Mouse (Mus musculus): ENCODE measurements at regions not wholly inside any gene's neighbourhood (a gene's known extent, or its start where the extent isn't known, plus 50 kb on each side); places are given as distances from the start of the nearest gene placed in this dataset.
A peak's percentile ranks its signal among the peaks of the same experiment; 100 is the strongest.

GRCm38 (mm10) chr16:50723144-50723543 is 132.2 kb upstream of the Ccdc54 start:
- no peak for ATAC-seq

GRCm38 (mm10) chr16:50717306-50718017 is 126.5 kb upstream of the Ccdc54 start:
- 52% methylated on average over 10 of the region's 10 CpGs for WGBS
- Histone ChIP-seq H3K27ac (ENCODE audit: low read length) (no peak overlapping the region), H3K27me3 (ENCODE audit: control insufficient read depth, insufficient read depth, low read depth, low read length) (no peaks in the 10 kb centered on the region), H3K9ac (ENCODE audit: low read depth, low read length) (no peak overlapping the region), H3K36me3 (ENCODE audit: control insufficient read depth, insufficient read depth, low read length) (no peaks in the 10 kb centered on the region), H3K4me1 (ENCODE audit: control insufficient read depth, insufficient read depth, low read length) (no peaks in the 10 kb centered on the region), H3K4me3 (ENCODE audit: low read depth, low read length) (no peak overlapping the region), H3K4me2 (ENCODE audit: low read length) (no peak overlapping the region), H3K9me3 (replicated peaks; ENCODE audit: control insufficient read depth, low read length, poor library complexity, severe bottlenecking) (no peaks in the 10 kb centered on the region)
- peak; percentile 89 for ATAC-seq

More at GRCm38 (mm10) chr16:50723144-50723543, 132.2 kb upstream of the Ccdc54 start:
- Histone ChIP-seq H3K9me3 (replicated peaks; ENCODE audit: control insufficient read depth, low read length, poor library complexity, severe bottlenecking) (0 out of 2 replicates have a peak, but pooled peaks cover 2% of the 10 kb centered on the region), H3K9ac (ENCODE audit: low read depth, low read length) (no peak overlapping the region), H3K27ac (ENCODE audit: low read length) (no peak overlapping the region), H3K4me3 (ENCODE audit: low read depth, low read length) (no peak overlapping the region), H3K36me3 (ENCODE audit: control insufficient read depth, insufficient read depth, low read length) (no peaks in the 10 kb centered on the region), H3K4me1 (ENCODE audit: control insufficient read depth, insufficient read depth, low read length) (no peaks in the 10 kb centered on the region), H3K4me2 (ENCODE audit: low read length) (no peak overlapping the region), H3K27me3 (ENCODE audit: control insufficient read depth, insufficient read depth, low read depth, low read length) (no peaks in the 10 kb centered on the region)
- 90% methylated on average over 6 of the region's 6 CpGs for WGBS

GRCm38 (mm10) chr16:50709727-50710126 is 118.8 kb upstream of the Ccdc54 start:
- Histone ChIP-seq H3K27ac (ENCODE audit: low read length) (no peak overlapping the region), H3K4me3 (ENCODE audit: low read depth, low read length) (no peak overlapping the region), H3K9me3 (replicated peaks; ENCODE audit: control insufficient read depth, low read length, poor library complexity, severe bottlenecking) (no peaks in the 10 kb centered on the region), H3K27me3 (ENCODE audit: control insufficient read depth, insufficient read depth, low read depth, low read length) (no peaks in the 10 kb centered on the region), H3K4me1 (ENCODE audit: control insufficient read depth, insufficient read depth, low read length) (no peaks in the 10 kb centered on the region), H3K9ac (ENCODE audit: low read depth, low read length) (no peak overlapping the region), H3K36me3 (ENCODE audit: control insufficient read depth, insufficient read depth, low read length) (no peaks in the 10 kb centered on the region), H3K4me2 (ENCODE audit: low read length) (no peak overlapping the region)
- no peak for ATAC-seq
- WGBS, result 75% methylated on average over 6 of the region's 6 CpGs

GRCm38 (mm10) chr16:50707906-50708305 is 117.0 kb upstream of the Ccdc54 start:
- WGBS, result 93% methylated on average over 2 of the region's 2 CpGs
- H3K9ac ChIP-seq (ENCODE audit: low read depth, low read length), result no peak overlapping the region
- H3K27ac ChIP-seq (ENCODE audit: low read length), result no peak overlapping the region
- no peak for ATAC-seq
- H3K9me3 ChIP-seq (replicated peaks; ENCODE audit: control insufficient read depth, low read length, poor library complexity, severe bottlenecking), result no peaks in the 10 kb centered on the region
- no peaks in the 10 kb centered on the region for H3K4me1 ChIP-seq (ENCODE audit: control insufficient read depth, insufficient read depth, low read length)
- H3K27me3 ChIP-seq (ENCODE audit: control insufficient read depth, insufficient read depth, low read depth, low read length), result no peaks in the 10 kb centered on the region
- H3K36me3 ChIP-seq (ENCODE audit: control insufficient read depth, insufficient read depth, low read length), result no peaks in the 10 kb centered on the region
- H3K4me2 ChIP-seq (ENCODE audit: low read length), result no peak overlapping the region
- no peak overlapping the region for H3K4me3 ChIP-seq (ENCODE audit: low read depth, low read length)

- H3K9me3 ChIP-seq (replicated peaks; ENCODE audit: control insufficient read depth, low read length, poor library complexity, severe bottlenecking), result no peaks in the 10 kb centered on the region
- no peak overlapping the region for H3K27ac ChIP-seq (ENCODE audit: low read length)
- H3K27me3 ChIP-seq (ENCODE audit: control insufficient read depth, insufficient read depth, low read depth, low read length), result no peaks in the 10 kb centered on the region
- no peaks in the 10 kb centered on the region for H3K36me3 ChIP-seq (ENCODE audit: control insufficient read depth, insufficient read depth, low read length)
- 79% methylated on average over 4 of the region's 4 CpGs for WGBS
- no peak overlapping the region for H3K4me2 ChIP-seq (ENCODE audit: low read length)
- H3K4me1 ChIP-seq (ENCODE audit: control insufficient read depth, insufficient read depth, low read length), result no peaks in the 10 kb centered on the region
- H3K4me3 ChIP-seq (ENCODE audit: low read depth, low read length), result no peak overlapping the region
- ATAC-seq, result no peak
- no peak overlapping the region for H3K9ac ChIP-seq (ENCODE audit: low read depth, low read length)
Measured at GRCm38 (mm10) chr16:50705921-50706320, 115.0 kb upstream of the Ccdc54 start.

- no peak overlapping the region for H3K9ac ChIP-seq (ENCODE audit: low read depth, low read length)
- H3K4me2 ChIP-seq (ENCODE audit: low read length), result no peak overlapping the region
- H3K4me1 ChIP-seq (ENCODE audit: control insufficient read depth, insufficient read depth, low read length), result no peaks in the 10 kb centered on the region
- 73% methylated on average over 8 of the region's 8 CpGs for WGBS
- no peaks in the 10 kb centered on the region for H3K9me3 ChIP-seq (replicated peaks; ENCODE audit: control insufficient read depth, low read length, poor library complexity, severe bottlenecking)
- no peak overlapping the region for H3K4me3 ChIP-seq (ENCODE audit: low read depth, low read length)
- no peaks in the 10 kb centered on the region for H3K27me3 ChIP-seq (ENCODE audit: control insufficient read depth, insufficient read depth, low read depth, low read length)
- H3K27ac ChIP-seq (ENCODE audit: low read length), result no peak overlapping the region
- no peaks in the 10 kb centered on the region for H3K36me3 ChIP-seq (ENCODE audit: control insufficient read depth, insufficient read depth, low read length)
- ATAC-seq, result no peak
Measured at GRCm38 (mm10) chr16:50700811-50701517, 110.0 kb upstream of the Ccdc54 start.

GRCm38 (mm10) chr16:50700123-50700522 is 109.2 kb upstream of the Ccdc54 start:
- Histone ChIP-seq H3K4me3 (ENCODE audit: low read depth, low read length) (no peak overlapping the region), H3K36me3 (ENCODE audit: control insufficient read depth, insufficient read depth, low read length) (no peaks in the 10 kb centered on the region), H3K9me3 (replicated peaks; ENCODE audit: control insufficient read depth, low read length, poor library complexity, severe bottlenecking) (no peaks in the 10 kb centered on the region), H3K27me3 (ENCODE audit: control insufficient read depth, insufficient read depth, low read depth, low read length) (no peaks in the 10 kb centered on the region), H3K4me2 (ENCODE audit: low read length) (no peak overlapping the region), H3K27ac (ENCODE audit: low read length) (no peak overlapping the region), H3K9ac (ENCODE audit: low read depth, low read length) (no peak overlapping the region), H3K4me1 (ENCODE audit: control insufficient read depth, insufficient read depth, low read length) (no peaks in the 10 kb centered on the region)
- 63% methylated on average over 2 of the region's 2 CpGs for WGBS
- no peak for ATAC-seq

- H3K4me1 ChIP-seq (ENCODE audit: control insufficient read depth, insufficient read depth, low read length), result no peaks in the 10 kb centered on the region
- no peak for ATAC-seq
Measured at GRCm38 (mm10) chr16:50697722-50698121, 106.8 kb upstream of the Ccdc54 start.

GRCm38 (mm10) chr16:50696052-50696451 is 105.1 kb upstream of the Ccdc54 start:
- 81% methylated on average over 4 of the region's 4 CpGs for WGBS
- no peaks in the 10 kb centered on the region for H3K27me3 ChIP-seq (ENCODE audit: control insufficient read depth, insufficient read depth, low read depth, low read length)

More at GRCm38 (mm10) chr16:50697722-50698121, 106.8 kb upstream of the Ccdc54 start:
- Histone ChIP-seq H3K27ac (ENCODE audit: low read length) (no peak overlapping the region), H3K4me2 (ENCODE audit: low read length) (no peak overlapping the region), H3K9me3 (replicated peaks; ENCODE audit: control insufficient read depth, low read length, poor library complexity, severe bottlenecking) (no peaks in the 10 kb centered on the region), H3K4me3 (ENCODE audit: low read depth, low read length) (no peak overlapping the region), H3K36me3 (ENCODE audit: control insufficient read depth, insufficient read depth, low read length) (no peaks in the 10 kb centered on the region), H3K27me3 (ENCODE audit: control insufficient read depth, insufficient read depth, low read depth, low read length) (no peaks in the 10 kb centered on the region), H3K9ac (ENCODE audit: low read depth, low read length) (no peak overlapping the region)
- WGBS, result 91% methylated on average over 2 of the region's 2 CpGs

More at GRCm38 (mm10) chr16:50696052-50696451, 105.1 kb upstream of the Ccdc54 start:
- no peaks in the 10 kb centered on the region for H3K9me3 ChIP-seq (replicated peaks; ENCODE audit: control insufficient read depth, low read length, poor library complexity, severe bottlenecking)
- H3K36me3 ChIP-seq (ENCODE audit: control insufficient read depth, insufficient read depth, low read length), result no peaks in the 10 kb centered on the region
- H3K9ac ChIP-seq (ENCODE audit: low read depth, low read length), result no peak overlapping the region
- H3K4me3 ChIP-seq (ENCODE audit: low read depth, low read length), result no peak overlapping the region
- H3K4me1 ChIP-seq (ENCODE audit: control insufficient read depth, insufficient read depth, low read length), result no peaks in the 10 kb centered on the region
- H3K27ac ChIP-seq (ENCODE audit: low read length), result no peak overlapping the region
- no peak for ATAC-seq
- no peak overlapping the region for H3K4me2 ChIP-seq (ENCODE audit: low read length)
